Mouse (Mus musculus): ENCODE measurements around the gene Olfr477. TPM values are rescaled to one million over a fixed set of nuclear protein-coding genes. Genes with fewer than 3 reads are reported as not detected.
"Not testable (repeated sequence)": the region's sequence is repeated elsewhere in the genome, so short reads cannot be mapped to it uniquely, and the experiment has no call there.

Gene Olfr477
- not detected for total RNA-seq (2021)
- long read RNA-seq, experiment 1: 0 reads
- long read RNA-seq, experiment 2: 0 reads

- intact Hi-C loops (cut with DNase I): no loop called here
- no peak for DNase-seq
These were observed at the start of gene Olfr477 for GRCm38 (mm10) chr7:107986393-107986792. Gene Olfr477 (plus strand): TSS chr7:107986693.

- intact Hi-C loops (cut with DNase I); DNase-seq: not testable (repeated sequence)
These were observed 34.0 kb upstream of the Olfr477 start for GRCm38 (mm10) chr7:107952539-107952938.

- DNase-seq: no peak
- intact Hi-C loops (cut with DNase I): no loop called here
These were observed 32.1 kb upstream of the Olfr477 start, which contains the start of gene Olfr474 for GRCm38 (mm10) chr7:107954343-107954742. Gene Olfr474 (plus strand): TSS chr7:107954643.

GRCm38 (mm10) chr7:107964503-107964902 lies 22.0 kb upstream of the Olfr477 start, which contains the start of gene Olfr476:
Gene Olfr476 (plus strand): TSS chr7:107964803.
- intact Hi-C loops (cut with DNase I): no loop called here
- DNase-seq: no peak

- intact Hi-C loops (cut with DNase I); DNase-seq: not testable (repeated sequence)
These were observed 27.8 kb downstream of the Olfr477 start for GRCm38 (mm10) chr7:108014256-108014655.

GRCm38 (mm10) chr7:108033889-108034288 lies 47.4 kb downstream of the Olfr477 start, which contains the start of gene Olfr478:
Gene Olfr478 (minus strand): TSS chr7:108033989.
- intact Hi-C loops (cut with DNase I): no loop called here
- DNase-seq: no peak

Other genes starting within 250 kb of the Olfr477 start
- under 1 TPM; 0.23 to 0.30 TPM for gene Cyb5r2, start 228.7 kb upstream of the Olfr477 start, total RNA-seq (2021)
- gene Ovch2, start 185.5 kb upstream of the Olfr477 start, total RNA-seq (2021): not detected
- gene Olfr467, start 174.4 kb upstream of the Olfr477 start, total RNA-seq (2021): not detected
- not detected for gene Olfr469, start 161.2 kb upstream of the Olfr477 start, total RNA-seq (2021)
- gene Olfr470, start 139.2 kb upstream of the Olfr477 start, total RNA-seq (2021): not detected
- gene Olfr472, start 88.8 kb upstream of the Olfr477 start, total RNA-seq (2021): not detected
- not detected for gene Olfr473, start 56.2 kb upstream of the Olfr477 start, total RNA-seq (2021)
- gene Olfr474, start 32.0 kb upstream of the Olfr477 start, total RNA-seq (2021): not detected
- not detected for gene Olfr476, start 21.9 kb upstream of the Olfr477 start, total RNA-seq (2021)
- not detected for gene Olfr478, start 47.3 kb downstream of the Olfr477 start, total RNA-seq (2021)
- not detected for gene Olfr479, start 64.0 kb downstream of the Olfr477 start, total RNA-seq (2021)
- not detected for gene Olfr480, start 80.7 kb downstream of the Olfr477 start, total RNA-seq (2021)
- not detected for gene Olfr481, start 93.2 kb downstream of the Olfr477 start, total RNA-seq (2021)
- gene Olfr482, start 110.9 kb downstream of the Olfr477 start, total RNA-seq (2021): under 1 TPM; 0.32 to 0.64 TPM
- not detected for gene Olfr483, start 114.2 kb downstream of the Olfr477 start, total RNA-seq (2021)
- not detected for gene Olfr484, start 140.8 kb downstream of the Olfr477 start, total RNA-seq (2021)
- gene Olfr485, start 173.2 kb downstream of the Olfr477 start, total RNA-seq (2021): not detected
- gene Olfr486, start 186.0 kb downstream of the Olfr477 start, total RNA-seq (2021): not detected
- gene Olfr487, start 227.9 kb downstream of the Olfr477 start, total RNA-seq (2021): not detected